Mouse (Mus musculus) hematopoietic stem cell, adult 5-6 weeks (primary cell): ENCODE measurements around the gene Ppp4c. TPM values are rescaled to one million over a fixed set of nuclear protein-coding genes. Genes with fewer than 3 reads are reported as not detected.

ENCODE experiments used
- ATAC-seq, 2 experiments: fragments of 125-278 bp in 1 of 2; replicated peaks in 1 of 2; 2 replicates each; pipeline ENCODE4 v1.8.0; 2016 to 2017; ENCODE audit warnings: inconsistent platforms in 2 of 2, mild to moderate bottlenecking in 2 of 2, moderate number of reproducible peaks in 2 of 2, low read depth in 1 of 2, moderate TSS enrichment in 1 of 2; ENCODE audit not compliant: low FRiP score in 2 of 2, poor library complexity in 2 of 2, severe bottlenecking in 2 of 2, insufficient read depth in 1 of 2, low TSS enrichment in 1 of 2
- total RNA-seq: library from RNA; stranded (forward); fragments of 172-1452, 232-1000 nt; gene quantifications from 2 replicates; pipeline ENCODE4 v1.2.3, GENCODE M21; 2017

The Ppp4c gene
- 119 and 131 TPM in 2 replicates for total RNA-seq

DNA sequence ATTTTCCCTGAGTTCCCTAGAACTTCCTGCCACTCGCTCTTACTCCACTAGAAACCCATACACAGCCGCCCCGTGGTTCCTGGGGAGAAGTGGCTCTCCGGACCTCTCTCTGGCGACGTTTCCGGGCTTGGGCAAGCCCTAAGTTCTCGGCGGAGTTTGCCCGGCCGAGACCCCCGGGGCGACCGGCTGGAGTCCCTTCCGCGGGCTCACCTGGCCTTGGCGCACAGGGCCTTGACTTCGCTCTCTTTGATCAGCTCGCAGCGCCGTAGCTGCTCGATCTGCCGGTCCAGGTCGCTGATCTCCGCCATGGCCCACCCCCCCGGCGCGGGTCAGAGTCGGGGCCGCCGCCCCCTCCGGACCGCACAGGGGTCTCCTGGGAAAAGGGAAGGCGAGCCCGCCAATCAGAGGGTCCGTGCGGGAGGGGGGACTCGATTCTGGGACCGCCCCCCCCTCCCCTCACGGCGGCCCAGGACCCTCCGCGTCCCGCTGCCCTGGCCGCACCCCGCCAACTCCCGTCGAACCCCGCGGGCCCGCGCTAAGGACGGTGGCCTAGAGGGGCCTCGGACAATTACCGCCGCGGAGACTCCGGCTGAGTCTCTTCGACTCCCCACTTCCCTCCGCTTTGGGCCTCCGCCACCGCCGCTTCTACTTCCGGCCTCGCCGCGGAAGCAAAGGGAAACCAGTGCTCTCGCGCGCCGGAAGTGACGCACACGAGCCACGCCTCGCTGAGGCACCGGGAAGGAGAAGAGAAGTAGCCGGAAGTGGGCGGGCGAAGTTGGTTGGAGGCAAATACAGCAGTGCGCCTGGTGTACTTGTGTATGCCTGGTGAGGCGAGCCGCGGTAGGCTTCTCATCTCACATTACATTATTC, at the start of gene Ppp4c:
Ppp4c (minus strand) TSS at position 646 of the 870 bp plus-strand sequence.
- ATAC-seq: peak; percentile 91 to 95

DNA sequence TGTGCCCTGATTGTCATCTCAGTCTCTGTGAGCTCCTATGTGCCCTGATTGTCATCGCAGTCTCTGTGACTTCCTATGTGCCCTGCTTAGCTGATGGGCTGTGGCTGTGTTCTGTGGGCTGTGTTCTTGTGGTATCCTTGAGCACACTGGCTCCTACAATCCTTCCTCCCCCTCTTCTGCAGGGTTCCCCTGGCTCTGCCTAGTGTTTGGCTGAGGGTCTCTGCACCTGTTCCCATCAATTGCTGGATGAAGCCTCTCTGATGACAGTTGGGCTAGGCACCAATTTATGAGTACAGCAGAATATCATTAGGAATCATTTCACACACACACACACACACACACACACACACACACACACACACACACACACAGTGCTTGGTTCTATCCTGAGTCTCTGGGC, 41.0 kb upstream of the Ppp4c start:
- no peak for ATAC-seq

DNA sequence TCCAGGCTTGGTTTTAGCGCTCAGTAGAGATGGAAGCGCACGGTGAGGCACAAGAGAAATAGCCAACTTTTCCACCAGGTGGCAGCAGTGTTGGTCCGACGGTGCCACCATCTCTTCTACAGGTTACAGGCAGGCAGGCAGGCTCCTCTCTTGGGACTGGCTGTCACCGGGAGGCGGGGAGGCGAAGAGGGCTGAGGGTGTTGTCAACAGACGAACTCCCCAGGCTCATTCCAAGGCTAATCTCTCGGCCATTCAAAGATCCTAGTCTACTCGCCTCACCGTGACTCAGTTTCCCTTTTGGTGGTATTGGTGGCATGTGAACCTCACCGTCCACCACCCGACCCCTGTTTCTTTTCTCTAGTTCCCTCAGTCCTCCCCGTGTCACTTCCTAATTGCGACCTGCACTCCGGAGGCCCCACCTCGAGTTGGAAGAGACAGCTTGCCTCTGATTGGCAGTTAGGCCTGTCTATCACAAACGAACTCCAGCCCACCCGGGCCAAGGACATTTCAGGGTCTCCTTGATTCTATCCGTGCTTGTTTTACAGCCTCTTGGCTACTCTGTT, 39.8 kb upstream of the Ppp4c start:
- peak; percentile 94 to 97 for ATAC-seq

DNA sequence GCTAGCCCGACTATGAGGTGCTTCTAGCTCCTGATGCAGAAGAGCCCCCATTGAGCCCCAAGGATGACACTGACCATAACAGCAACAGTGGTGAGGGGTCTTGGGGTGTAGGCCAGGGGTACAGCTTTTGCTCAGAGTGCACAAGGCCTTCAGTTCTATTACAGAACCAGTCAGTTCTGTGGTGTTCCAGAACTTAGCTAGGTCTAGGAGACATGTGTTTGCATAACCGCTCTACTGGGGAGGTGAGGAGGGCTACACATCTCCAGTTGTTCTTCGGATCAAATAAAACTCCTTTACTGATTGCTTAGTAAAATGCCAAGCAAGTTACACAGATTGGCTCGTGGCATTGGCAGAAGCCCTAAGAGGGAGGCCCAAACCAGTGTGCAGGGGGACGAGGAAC, 39.2 kb upstream of the Ppp4c start, which contains the start of gene 4930451I11Rik:
4930451I11Rik (minus strand) TSS at position 101 of the 400 bp plus-strand sequence.
- ATAC-seq: no peak

DNA sequence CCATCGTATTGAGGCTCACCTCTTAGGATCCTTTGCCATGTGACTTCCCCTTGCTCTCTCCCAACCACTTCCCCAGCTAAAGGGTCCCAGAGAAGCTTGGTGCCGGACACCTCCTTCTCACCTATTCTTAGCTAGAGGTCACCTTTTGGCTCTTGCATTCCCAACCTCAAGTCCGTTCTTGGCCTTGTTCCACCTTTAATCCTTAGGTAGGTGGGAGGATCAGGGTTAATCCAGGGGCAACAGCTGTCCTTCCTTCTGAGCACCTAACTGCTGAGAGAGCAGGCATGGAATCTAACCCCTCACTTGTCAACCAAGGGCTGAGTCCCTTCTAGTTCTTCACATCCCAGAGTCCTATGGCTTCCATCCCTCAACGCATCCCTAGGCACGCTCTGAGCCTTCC, 33.7 kb upstream of the Ppp4c start:
- ATAC-seq: no peak

DNA sequence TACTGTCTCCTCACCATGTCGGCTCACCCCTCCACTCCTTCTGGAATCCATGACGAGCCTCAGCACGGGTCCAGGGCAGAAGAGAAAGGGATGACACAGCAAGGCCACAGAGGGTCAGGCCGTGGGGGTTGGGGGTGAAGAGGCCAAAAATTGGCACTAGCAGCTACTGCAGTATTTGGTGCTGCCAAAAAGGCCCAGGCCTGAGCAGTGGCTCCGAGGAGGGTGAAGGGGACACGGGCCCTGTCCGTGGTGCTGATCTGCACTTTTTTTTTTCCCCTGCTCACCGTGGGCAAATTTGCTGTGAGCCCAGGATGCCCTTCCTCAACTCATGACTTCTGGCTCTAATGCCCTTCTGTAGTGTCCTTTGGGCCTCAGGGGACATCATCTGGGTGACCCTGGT, 33.1 kb upstream of the Ppp4c start:
- peak in 1 of 2 experiments; percentile 31; a peak in 2 of 4 replicates for ATAC-seq

DNA sequence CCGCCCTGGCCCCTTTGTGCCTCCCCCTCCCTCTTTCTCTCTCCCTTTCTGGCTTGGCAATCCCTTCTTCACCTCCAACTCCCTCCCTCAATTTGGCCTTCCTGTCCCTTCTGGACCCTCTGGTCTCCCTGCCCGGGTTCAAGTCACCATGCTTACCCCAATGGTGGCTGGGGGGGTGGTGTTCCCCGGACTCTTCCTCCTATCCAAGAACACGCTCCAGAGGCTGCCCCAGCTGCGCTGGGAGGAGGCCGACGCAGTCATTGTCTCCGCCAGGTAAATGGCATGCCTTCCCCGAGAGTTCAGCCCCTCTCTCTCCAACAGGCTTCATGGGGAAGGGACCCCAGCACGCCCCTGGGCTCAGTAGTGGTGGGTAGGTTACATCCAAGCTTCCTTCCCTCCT, 31.6 kb upstream of the Ppp4c start:
- no peak for ATAC-seq

DNA sequence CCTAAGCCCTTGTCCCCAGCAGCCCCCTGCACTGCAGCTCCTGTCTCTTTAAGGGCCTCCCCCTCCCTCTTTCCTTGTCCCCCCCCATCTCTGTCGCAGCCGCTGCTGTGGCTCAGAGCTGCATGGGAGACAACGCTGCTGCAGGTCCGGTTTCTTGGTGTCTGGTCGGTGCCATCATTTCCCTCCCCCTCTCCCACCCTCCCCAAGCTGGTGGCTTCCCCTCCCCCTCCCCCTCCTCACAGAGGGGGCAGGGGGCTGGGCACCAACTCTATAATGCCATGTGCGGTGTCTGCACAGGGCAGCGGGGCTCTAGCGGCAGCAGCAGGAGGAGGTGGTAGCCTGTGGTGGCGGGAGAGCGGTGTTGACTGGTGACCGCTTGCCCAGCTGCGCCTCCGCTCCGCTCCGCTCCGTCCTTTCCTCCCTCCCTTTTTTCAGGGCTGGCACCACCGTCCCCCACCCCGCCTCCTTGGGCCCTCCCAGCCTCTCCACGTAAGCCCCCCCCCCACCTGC, 31.0 kb upstream of the Ppp4c start:
- ATAC-seq: no peak

DNA sequence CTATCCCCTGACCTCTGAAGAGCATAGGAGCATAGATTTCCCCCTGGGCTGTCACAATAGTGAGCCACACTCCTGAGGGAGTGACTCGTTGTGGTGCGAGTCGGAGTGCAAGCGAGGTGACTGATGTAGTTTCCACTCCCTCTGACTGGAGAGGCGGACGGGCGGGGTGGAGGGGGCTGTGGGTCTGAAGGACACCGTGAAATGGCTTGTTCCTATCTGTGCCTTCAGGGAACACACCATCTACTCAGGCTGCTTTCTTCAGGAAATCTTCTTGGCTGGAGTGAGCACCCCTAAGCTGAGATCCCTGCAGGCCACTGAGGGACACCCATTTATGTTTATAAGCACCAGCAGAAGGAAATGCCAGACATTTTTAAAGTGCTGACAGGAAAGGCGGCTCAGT, 30.4 kb upstream of the Ppp4c start:
- ATAC-seq: no peak

DNA sequence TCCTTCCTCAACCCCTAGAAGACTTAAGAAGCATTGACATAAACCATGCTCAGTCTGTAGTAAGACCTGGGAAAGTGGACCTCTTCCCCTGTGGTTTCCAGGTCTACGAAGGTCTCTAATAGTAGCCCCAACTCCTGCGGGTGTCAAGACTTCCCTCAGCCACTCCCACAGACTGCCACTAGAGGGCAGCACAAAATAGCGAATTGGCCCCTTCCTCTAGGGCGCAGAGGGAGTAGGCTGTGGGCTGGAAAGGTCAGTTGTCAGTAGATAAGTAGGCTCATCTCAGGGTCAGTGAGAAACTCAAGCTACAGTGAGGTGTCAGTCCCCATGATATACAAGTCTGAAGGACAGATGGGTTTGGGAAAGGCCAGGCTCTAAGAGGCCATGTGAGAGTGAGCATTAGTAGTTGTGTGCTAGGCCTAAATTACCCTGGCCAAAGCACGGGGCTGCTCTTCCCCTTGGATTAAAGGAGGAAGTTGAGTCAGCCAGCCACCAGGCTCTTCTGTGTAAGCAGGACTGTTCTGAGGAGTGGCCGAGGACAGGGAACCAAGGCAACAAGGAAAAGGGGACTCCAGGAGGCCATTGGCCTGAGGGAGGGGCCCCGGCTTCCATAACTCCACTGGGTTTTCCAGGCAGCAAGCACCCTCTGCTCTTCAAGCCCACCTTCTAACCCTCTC, 29.7 kb upstream of the Ppp4c start:
- peak; percentile 79 to 89 for ATAC-seq

DNA sequence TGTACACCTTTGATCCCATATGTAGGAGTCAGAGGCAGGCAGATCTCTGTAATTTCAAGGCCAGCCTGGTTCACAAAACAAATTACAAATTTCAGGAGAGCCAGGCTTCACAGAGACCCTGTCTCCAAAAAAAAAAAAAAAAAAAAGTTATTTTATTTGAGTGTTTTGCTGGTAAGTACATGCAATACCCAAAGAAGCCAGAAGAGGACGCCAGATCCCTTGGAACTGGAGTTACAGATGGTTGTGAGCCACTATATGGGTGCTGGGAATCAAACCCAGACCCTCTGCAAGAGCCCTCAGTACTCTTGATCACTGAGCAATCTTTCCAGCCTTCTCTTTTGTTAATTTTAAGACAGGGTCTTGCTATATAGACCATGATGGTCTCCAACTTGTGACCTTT, 26.5 kb upstream of the Ppp4c start:
- no peak for ATAC-seq

DNA sequence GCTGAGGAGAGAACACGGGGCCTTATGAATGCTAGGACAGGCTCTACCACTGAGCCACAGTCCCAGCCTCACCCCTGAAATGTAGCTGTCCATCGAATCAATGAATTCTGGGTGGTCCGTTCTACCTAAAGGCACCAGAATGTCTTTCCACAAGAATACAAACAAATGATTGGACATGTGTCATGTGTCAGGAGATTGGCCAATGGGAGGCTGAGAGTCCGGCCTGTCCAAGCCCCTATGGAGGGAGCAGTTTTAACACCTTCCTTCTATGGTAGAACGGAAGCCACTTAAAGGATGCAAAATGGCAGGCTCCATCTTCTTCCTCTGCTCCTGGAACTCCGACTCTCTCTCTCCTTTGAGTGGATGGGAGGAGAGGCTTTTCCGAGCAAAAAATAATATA, 25.3 kb upstream of the Ppp4c start:
- ATAC-seq: no peak

DNA sequence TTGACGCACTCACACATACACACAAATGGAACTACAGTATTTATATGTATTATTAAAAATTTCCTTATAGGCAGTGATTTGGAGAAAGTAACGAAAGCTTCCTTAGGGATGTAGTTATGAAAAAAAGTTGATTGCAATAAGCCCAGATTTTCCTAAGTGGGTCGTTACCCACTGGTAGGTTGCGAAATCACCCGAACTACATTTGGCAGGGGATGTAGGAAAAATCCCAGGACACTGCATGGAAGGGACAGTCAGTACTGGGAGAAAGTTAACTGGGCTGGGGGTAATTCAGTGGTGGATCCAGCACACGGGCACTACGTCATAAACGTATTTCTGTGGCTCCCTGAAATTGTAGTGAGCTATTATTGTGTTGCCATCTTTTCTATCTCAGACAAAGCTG, 24.2 kb upstream of the Ppp4c start:
- no peak for ATAC-seq

DNA sequence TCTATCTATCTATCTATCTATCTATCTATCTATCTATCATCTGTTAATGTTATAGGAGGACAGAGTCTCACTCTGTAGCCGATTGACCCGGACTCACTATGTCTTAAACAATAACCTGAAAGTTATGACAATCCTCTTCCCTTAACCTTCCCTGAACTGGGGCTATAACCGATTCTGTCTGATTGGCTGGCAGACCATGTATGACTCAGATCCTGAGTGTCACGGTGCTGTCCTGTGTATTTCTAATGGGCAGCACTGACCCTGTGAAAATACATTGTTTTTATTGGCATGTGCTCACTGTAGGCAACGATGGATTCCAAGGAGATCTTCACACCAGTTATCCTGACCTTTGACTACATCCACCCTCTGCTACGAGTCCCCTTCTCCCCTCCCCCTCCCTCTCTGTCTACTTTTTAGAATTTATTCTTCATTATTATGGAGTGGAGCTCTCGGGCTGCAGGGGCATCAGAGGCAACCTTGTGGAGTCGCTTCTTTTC, 23.5 kb upstream of the Ppp4c start:
- no peak for ATAC-seq

DNA sequence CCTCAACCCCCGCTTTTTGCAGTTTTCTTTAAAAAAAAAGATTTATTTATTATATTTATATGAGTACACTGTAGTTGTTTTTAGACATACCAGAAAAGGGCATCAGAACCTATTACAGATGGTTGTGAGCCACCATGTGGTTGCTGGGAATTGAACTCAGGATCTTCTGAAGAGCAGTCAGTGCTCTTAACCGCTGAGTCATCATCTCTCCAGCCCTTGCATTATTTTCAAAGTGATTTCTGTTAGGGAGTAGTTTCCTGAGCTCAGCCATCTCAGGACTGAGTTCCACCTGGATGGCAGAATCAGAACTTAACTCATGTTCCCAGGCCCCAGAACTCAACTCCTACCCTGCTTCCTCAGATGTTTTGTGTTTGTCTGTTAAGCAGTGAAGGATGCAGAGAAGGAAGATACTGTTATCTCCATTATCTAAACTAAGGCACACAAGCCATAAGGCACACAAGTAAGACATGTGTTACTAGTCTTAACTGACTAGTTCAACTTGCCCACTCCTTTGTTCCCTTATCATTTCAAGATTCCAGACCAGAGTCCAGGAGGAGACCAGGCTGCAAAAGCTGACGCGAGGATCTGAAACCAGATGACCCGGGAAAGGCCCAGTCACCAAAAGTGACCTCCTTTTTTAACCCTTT, 17.6 kb upstream of the Ppp4c start:
- no peak for ATAC-seq

DNA sequence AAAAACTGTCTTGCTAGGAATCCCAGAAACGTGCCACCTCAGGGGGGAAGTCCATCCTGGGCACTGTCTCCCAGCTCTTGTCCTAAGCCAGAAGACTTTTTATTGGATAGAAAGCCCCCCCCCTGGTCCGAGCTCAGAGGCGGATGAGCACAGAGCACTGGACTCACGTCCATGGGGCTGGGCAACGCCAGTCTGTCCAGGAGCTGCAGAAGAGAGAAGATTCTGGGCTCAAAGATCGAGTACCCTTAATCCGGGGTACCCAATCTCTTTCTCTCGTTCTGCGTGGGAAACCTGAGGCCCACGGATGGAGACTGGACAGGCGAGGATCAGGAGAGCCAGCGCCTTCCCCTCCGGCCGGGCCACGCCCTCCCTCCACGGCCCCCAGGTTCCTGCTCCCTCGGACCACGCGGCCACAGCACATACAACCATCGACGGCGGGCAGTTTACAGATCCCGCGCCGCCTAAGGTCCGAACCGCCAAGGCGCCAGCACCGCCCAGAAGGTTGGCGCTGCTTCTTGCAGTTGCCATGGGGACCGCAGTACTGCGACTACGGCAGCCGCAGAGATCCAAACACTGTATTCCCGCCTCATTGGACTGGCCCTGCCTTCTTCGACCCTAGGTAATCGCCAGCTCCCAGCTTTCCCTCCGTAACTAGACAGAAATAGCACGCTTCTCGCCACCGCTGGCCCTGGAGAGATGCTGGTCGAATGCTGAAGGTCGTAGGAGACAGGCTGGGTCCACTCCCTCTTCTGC, 16.6 kb upstream of the Ppp4c start:
- peak; percentile 85 to 86 for ATAC-seq

DNA sequence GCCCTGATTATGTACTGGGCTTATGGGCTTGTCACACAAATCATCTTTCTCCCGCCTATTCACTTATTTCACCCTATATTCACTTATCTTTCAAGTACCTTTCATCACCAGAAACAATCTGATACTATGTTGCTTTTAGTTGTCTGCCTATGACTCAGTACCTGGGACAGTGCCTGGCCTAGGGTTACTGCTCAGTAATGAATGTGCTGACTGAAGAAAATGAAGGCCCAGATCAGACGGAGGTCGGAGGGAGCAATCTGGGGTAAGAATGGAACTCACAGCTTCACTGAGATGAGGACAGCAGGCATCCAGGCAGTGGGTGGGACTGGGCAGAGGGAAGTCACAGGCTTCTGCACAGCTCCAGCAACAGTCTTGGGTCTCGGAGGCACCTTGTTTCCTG, 15.1 kb upstream of the Ppp4c start:
- ATAC-seq: no peak
